Comparison of ENCODE assay signal across 12 mouse cellular contexts in the genomic region with DNA sequence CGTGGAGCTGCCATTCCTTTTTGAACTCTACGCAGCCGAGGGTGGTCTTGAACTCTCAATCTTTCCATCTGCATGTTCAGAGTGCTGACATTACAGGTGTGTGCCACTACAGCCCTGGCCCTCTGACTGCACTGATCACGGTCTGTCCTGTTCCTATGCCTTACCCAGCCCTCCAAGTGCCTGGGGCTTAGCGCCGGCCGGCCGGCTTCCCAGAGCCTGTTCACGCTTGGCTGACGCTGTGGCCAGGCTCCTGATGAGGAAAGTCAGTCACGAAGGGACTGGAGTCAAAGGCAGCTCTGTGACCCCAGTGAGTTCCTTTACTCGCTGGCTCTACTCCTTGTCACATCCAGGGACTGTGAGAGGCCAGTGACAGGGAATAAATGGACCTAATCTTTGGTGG. TPM values are rescaled to one million over a fixed set of nuclear protein-coding genes. Genes with fewer than 3 reads are reported as not detected.
A peak's percentile ranks its signal among the peaks of the same experiment; 100 is the strongest.
DNase-seq lines count a peak whose midpoint lies in the region; ATAC-seq and TF ChIP-seq lines count a peak whose summit lies in the region.
"Had no signal": no experiment of that assay in that cellular context is flagged by ENCODE, and none has a peak within 500 bp of the region (broad histone marks: within the 10 kb centered on the region; RNA-seq: fewer than 3 reads in every experiment).

No protein-coding gene starts in this region.

- 42% methylated on average over 12 of the region's 12 CpGs for WGBS in hindbrain, embryonic 10.5 days
- WGBS in hindbrain, embryonic 12.5 days: 36% methylated on average over 12 of the region's 12 CpGs
- WGBS in kidney, postnatal 0 days: 43% methylated on average over 12 of the region's 12 CpGs

- peaks cover 9% of the 10 kb centered on the region; the same call in 1 of the 2 replicates for H3K27me3 ChIP-seq in hindbrain, embryonic 10.5 days (ENCODE audit: insufficient read depth, poor library complexity, severe bottlenecking)
- H3K27me3 ChIP-seq in hindbrain, embryonic 12.5 days: peaks cover 3% of the 10 kb centered on the region; the same call in 1 of the 2 replicates
- H3K27me3 ChIP-seq in kidney, postnatal 0 days (ENCODE audit: insufficient read depth, low read length): no peaks in the 10 kb centered on the region
- H3K27me3 ChIP-seq: limb, embryonic 13.5 days had no signal

- no peaks in the 10 kb centered on the region for H3K9me3 ChIP-seq in hindbrain, embryonic 10.5 days
- no peaks in the 10 kb centered on the region for H3K9me3 ChIP-seq in hindbrain, embryonic 12.5 days (replicated peaks)
- H3K9me3 ChIP-seq in kidney, postnatal 0 days (replicated peaks; ENCODE audit: low read length): no peaks in the 10 kb centered on the region
- H3K9me3 ChIP-seq: limb, embryonic 13.5 days had no signal

- no peak for TF ChIP-seq CTCF in kidney, postnatal 0 days (IDR thresholded peaks at IDR 0.05; ENCODE audit: low read depth)

- H3K4me1 ChIP-seq in hindbrain, embryonic 10.5 days (replicated peaks): peaks cover 52% of the 10 kb centered on the region
- peaks cover 21% of the 10 kb centered on the region for H3K4me1 ChIP-seq in hindbrain, embryonic 12.5 days
- peaks cover 11% of the 10 kb centered on the region; the same call in 1 of the 2 replicates for H3K4me1 ChIP-seq in kidney, postnatal 0 days (replicated peaks; ENCODE audit: insufficient read depth, low read length)

- ATAC-seq in hindbrain, embryonic 12.5 days (ENCODE audit: low FRiP score): no peak
- peak; percentile 74 for ATAC-seq in kidney, postnatal 0 days (replicated peaks; ENCODE audit: low FRiP score, low read depth)
- ATAC-seq: hindbrain, embryonic 16.5 days had no signal

- no peak overlapping the region for H3K9ac ChIP-seq in hindbrain, embryonic 12.5 days
- no peak overlapping the region for H3K9ac ChIP-seq in kidney, postnatal 0 days (ENCODE audit: low read depth, low read length)
- H3K9ac ChIP-seq: limb, embryonic 13.5 days had no signal

- 0 out of 2 replicates have a peak overlapping the region, but pooled peaks have one; percentile 5 for H3K27ac ChIP-seq in hindbrain, embryonic 10.5 days
- no peak overlapping the region for H3K27ac ChIP-seq in hindbrain, embryonic 12.5 days
- peak overlapping the region; percentile 76 for H3K27ac ChIP-seq in kidney, postnatal 0 days
- H3K27ac ChIP-seq: limb, embryonic 13.5 days had no signal

- H3K4me3 ChIP-seq in hindbrain, embryonic 10.5 days: no peak overlapping the region
- H3K4me3 ChIP-seq in hindbrain, embryonic 12.5 days: no peak overlapping the region
- no peak overlapping the region for H3K4me3 ChIP-seq in kidney, postnatal 0 days (replicated peaks; ENCODE audit: low read depth, low read length)
- H3K4me3 ChIP-seq: erythroblast, embryonic 14.5 days; limb, embryonic 13.5 days had no signal

- intact Hi-C loops in left cerebral cortex, postnatal 14 days (cut with DNase I): loop anchor here (10.0 kb wide), 1 partner anchor 352 kb away; no protein-coding TSS in a partner anchor

- H3K4me2 ChIP-seq in hindbrain, embryonic 12.5 days (replicated peaks): no peak overlapping the region
- no peak overlapping the region for H3K4me2 ChIP-seq in kidney, postnatal 0 days (ENCODE audit: low read length)

- DNase-seq in hindbrain, embryonic 10.5 days (ENCODE audit: low spot score): peak; percentile 44
- peak; percentile 84 for DNase-seq in kidney, adult 11 months
- no peak for DNase-seq in kidney, postnatal 0 days (ENCODE audit: low spot score)
- DNase-seq in yolk sac, embryonic 10.5 days (ENCODE audit: low spot score): peak; percentile 40
- no peak for DNase-seq in B cell, adult 2 months
- no peak for DNase-seq in left cerebral cortex, postnatal 14 days (ENCODE audit: low spot score in 2 of 2)
- DNase-seq: adrenal gland, postnatal 14 days; thymus, postnatal 36 days had no signal

- no peaks in the 10 kb centered on the region for H3K36me3 ChIP-seq in hindbrain, embryonic 10.5 days
- H3K36me3 ChIP-seq in hindbrain, embryonic 12.5 days: no peaks in the 10 kb centered on the region
- no peaks in the 10 kb centered on the region for H3K36me3 ChIP-seq in kidney, postnatal 0 days (ENCODE audit: insufficient read depth, low read length)
- H3K36me3 ChIP-seq: limb, embryonic 13.5 days had no signal

RNA-seq across cellular contexts. Expression of a gene that starts 29.7 kb away (rescaled TPM):
- 4.7 and 4.8 TPM in 2 replicates for polyA plus RNA-seq in hindbrain, embryonic 10.5 days (2016; fragmentation: Nextera tagmentation; extraction: Ambion mirVana)
- polyA plus RNA-seq in hindbrain, embryonic 12.5 days (2016; fragmentation: Nextera tagmentation; extraction: Ambion mirVana): 6.0 and 6.6 TPM in 2 replicates
- polyA plus RNA-seq in kidney, postnatal 0 days (2015; fragmentation: Nextera tagmentation; extraction: Ambion mirVana): 15.4 and 16.3 TPM in 2 replicates
- 1 to 10 TPM; 7.2 to 7.4 TPM for total RNA-seq in left cerebral cortex, postnatal 14 days (2021)

RNA-seq across cellular contexts. Expression of a gene that starts 46.6 kb away (rescaled TPM):
- 70.1 and 73.3 TPM in 2 replicates for polyA plus RNA-seq in hindbrain, embryonic 10.5 days (2016; fragmentation: Nextera tagmentation; extraction: Ambion mirVana)
- polyA plus RNA-seq in hindbrain, embryonic 12.5 days (2016; fragmentation: Nextera tagmentation; extraction: Ambion mirVana): 63.9 and 64.4 TPM in 2 replicates
- polyA plus RNA-seq in kidney, postnatal 0 days (2015; fragmentation: Nextera tagmentation; extraction: Ambion mirVana): 140 and 151 TPM in 2 replicates
- 10 to 100 TPM; 39.1 to 40.3 TPM for total RNA-seq in left cerebral cortex, postnatal 14 days (2021)

Comparison
In these comparisons a context has a peak if more than half of its experiments do, and no peak if none do; other contexts are left out.
1. DNase-seq: peak in hindbrain, embryonic 10.5 days (single experiment), kidney, adult 11 months (single experiment) and yolk sac, embryonic 10.5 days (single experiment); none in kidney, postnatal 0 days (single experiment), B cell, adult 2 months (0 of 2) and left cerebral cortex, postnatal 14 days (0 of 2).